Mouse (Mus musculus) embryonic facial prominence, embryonic 14.5 days (tissue): ENCODE data around the gene Utp14b. TPM values are rescaled to one million over a fixed set of nuclear protein-coding genes. Genes with fewer than 3 reads are reported as not detected.

Source experiments
- polyA plus RNA-seq: library from polyadenylated mRNA; unstranded; fragments of >200 nt; fragmentation: Nextera tagmentation; extraction: Ambion mirVana; gene quantifications from 2 replicates; pipeline ENCODE4 v1.2.1, GENCODE M21; 2014

Utp14b gene
- polyA plus RNA-seq, 1 experiment from 2014 or later = 3.7 TPM

Other genes with a start within 250 kb of the Utp14b start
- gene Farsb, start 169.1 kb upstream of the Utp14b start, polyA plus RNA-seq = 122 and 145 TPM in 2 replicates
- 0.69 and 0.72 TPM in 2 replicates for gene Mogat1, start 147.0 kb upstream of the Utp14b start, polyA plus RNA-seq
- gene BC035947, start 145.9 kb upstream of the Utp14b start, polyA plus RNA-seq = 0.40 and 0.73 TPM in 2 replicates
- gene Acsl3, start 213 bp upstream of the Utp14b start, polyA plus RNA-seq = 71.3 and 76.9 TPM in 2 replicates
- gene Kcne4, start 158.7 kb downstream of the Utp14b start, polyA plus RNA-seq = 16.4 and 22.5 TPM in 2 replicates